Mouse (Mus musculus) right cerebral cortex, adult 2 months (tissue): ENCODE measurements around the gene Cntrob.
"Not testable (repeated sequence)": the region's sequence is repeated elsewhere in the genome, so short reads cannot be mapped to it uniquely, and the experiment has no call there.

Source experiments
- DNase-seq, 2 experiments: peaks; one replicate each; pipeline ENCODE4 v3.0.0; 2021 to 2022; ENCODE audit warnings: low spot score in 2 of 2

Cntrob gene

GRCm38 (mm10) chr11:69340161-69341131 is 16.9 kb upstream of the Cntrob start, which contains the start of gene Rnf227:
TSS of gene Rnf227 (plus strand) at chr11:69340461.
- peak; percentile 76 to 77 for DNase-seq

GRCm38 (mm10) chr11:69334796-69335195 is 11.2 kb upstream of the Cntrob start:
- no peak for DNase-seq

- DNase-seq: no peak
Measured at GRCm38 (mm10) chr11:69333922-69334321, 10.3 kb upstream of the Cntrob start.

- no peak for DNase-seq
Measured at GRCm38 (mm10) chr11:69332713-69333253, 9.2 kb upstream of the Cntrob start.

- peak; percentile 77 to 80 for DNase-seq
Measured at GRCm38 (mm10) chr11:69331929-69332405, 8.4 kb upstream of the Cntrob start.

- no peak for DNase-seq
Measured at GRCm38 (mm10) chr11:69331152-69331551, 7.6 kb upstream of the Cntrob start.

GRCm38 (mm10) chr11:69328517-69328916 is 4.9 kb upstream of the Cntrob start:
- no peak for DNase-seq

GRCm38 (mm10) chr11:69327648-69328047 is 4.1 kb upstream of the Cntrob start:
- no peak for DNase-seq

GRCm38 (mm10) chr11:69327157-69327442 is 3.5 kb upstream of the Cntrob start:
- no peak for DNase-seq

- DNase-seq: no peak
Measured at GRCm38 (mm10) chr11:69326408-69327156, 3.0 kb upstream of the Cntrob start.

- DNase-seq: peak; percentile 83 to 85
Measured at GRCm38 (mm10) chr11:69325628-69326407, 2.2 kb upstream of the Cntrob start, which contains the start of gene Kcnab3. TSS of gene Kcnab3 (plus strand) at chr11:69326258.

GRCm38 (mm10) chr11:69324749-69325148 is 1.2 kb upstream of the Cntrob start:
- no peak for DNase-seq

- no peak for DNase-seq
Measured at GRCm38 (mm10) chr11:69322693-69323471, 693 bp downstream of the Cntrob start.

- peak in 1 of 2 experiments; percentile 63 for DNase-seq
Measured at GRCm38 (mm10) chr11:69322010-69322409, 1.6 kb downstream of the Cntrob start.

- no peak for DNase-seq
Measured at GRCm38 (mm10) chr11:69321580-69321979, 2.0 kb downstream of the Cntrob start.

GRCm38 (mm10) chr11:69318000-69318399 is 5.6 kb downstream of the Cntrob start:
- DNase-seq: not testable (repeated sequence)

GRCm38 (mm10) chr11:69316361-69316760 is 7.2 kb downstream of the Cntrob start:
- no peak for DNase-seq

- no peak for DNase-seq
Measured at GRCm38 (mm10) chr11:69311266-69311665, 12.3 kb downstream of the Cntrob start.

- DNase-seq: no peak
Measured at GRCm38 (mm10) chr11:69306039-69306438, 17.5 kb downstream of the Cntrob start.

GRCm38 (mm10) chr11:69305291-69305690 is 18.3 kb downstream of the Cntrob start:
- no peak for DNase-seq

GRCm38 (mm10) chr11:69302817-69303216 is 20.8 kb downstream of the Cntrob start:
- DNase-seq: no peak
